Mouse (Mus musculus): Measurements from ENCODE around the gene Fam166b. TPM values are rescaled to one million over a fixed set of nuclear protein-coding genes. Genes with fewer than 3 reads are reported as not detected.

Fam166b gene
- polyA plus RNA-seq, 1 experiment from 2014 or later = 2.2 TPM

- ATAC-seq (ENCODE audit: low FRiP score) (no peak), DNase-seq (ENCODE audit: low spot score) (no peak)
- peaks cover 77% of the 10 kb centered on the region for H3K36me3 ChIP-seq (replicated peaks; ENCODE audit: control insufficient read depth, insufficient read depth)
- WGBS = 81% methylated on average over 9 of the region's 9 CpGs
- no peaks in the 10 kb centered on the region for H3K9me3 ChIP-seq (ENCODE audit: control insufficient read depth, low read length)
- H3K4me2 ChIP-seq (replicated peaks) = no peak overlapping the region
- H3K27me3 ChIP-seq (ENCODE audit: control insufficient read depth, insufficient read depth, low read length) = peaks cover 29% of the 10 kb centered on the region
- H3K27ac ChIP-seq = no peak overlapping the region
- H3K4me1 ChIP-seq (replicated peaks; ENCODE audit: control insufficient read depth, insufficient read depth, low read length) = peaks cover 15% of the 10 kb centered on the region
- H3K9ac ChIP-seq = no peak overlapping the region
- no peak overlapping the region for H3K4me3 ChIP-seq (replicated peaks; ENCODE audit: low read length)
Measured at GRCm38 (mm10) chr4:43424072-43424471, 4.9 kb downstream of the Fam166b start.

- DNase-seq (ENCODE audit: low spot score) (no peak), ATAC-seq (ENCODE audit: low FRiP score) (no peak)
- no peak overlapping the region for H3K4me2 ChIP-seq (replicated peaks)
- H3K9ac ChIP-seq = no peak overlapping the region
- H3K27ac ChIP-seq = no peak overlapping the region
- peaks cover 29% of the 10 kb centered on the region for H3K27me3 ChIP-seq (ENCODE audit: control insufficient read depth, insufficient read depth, low read length)
- H3K4me3 ChIP-seq (replicated peaks; ENCODE audit: low read length) = no peak overlapping the region
- H3K36me3 ChIP-seq (replicated peaks; ENCODE audit: control insufficient read depth, insufficient read depth) = peaks cover 83% of the 10 kb centered on the region
- 91% methylated on average over 20 of the region's 20 CpGs for WGBS
- no peaks in the 10 kb centered on the region for H3K9me3 ChIP-seq (ENCODE audit: control insufficient read depth, low read length)
- H3K4me1 ChIP-seq (replicated peaks; ENCODE audit: control insufficient read depth, insufficient read depth, low read length) = peaks cover 8% of the 10 kb centered on the region
Measured at GRCm38 (mm10) chr4:43423267-43423934, 5.5 kb downstream of the Fam166b start.

GRCm38 (mm10) chr4:43421632-43422240, 7.2 kb downstream of the Fam166b start:
- ATAC-seq (ENCODE audit: low FRiP score) = no peak
- Histone ChIP-seq H3K9ac (no peak overlapping the region), H3K4me3 (replicated peaks; ENCODE audit: low read length) (no peak overlapping the region), H3K27me3 (ENCODE audit: control insufficient read depth, insufficient read depth, low read length) (peaks cover 29% of the 10 kb centered on the region), H3K4me1 (replicated peaks; ENCODE audit: control insufficient read depth, insufficient read depth, low read length) (no peaks in the 10 kb centered on the region), H3K4me2 (replicated peaks) (no peak overlapping the region), H3K9me3 (ENCODE audit: control insufficient read depth, low read length) (no peaks in the 10 kb centered on the region), H3K36me3 (replicated peaks; ENCODE audit: control insufficient read depth, insufficient read depth) (peaks cover 89% of the 10 kb centered on the region), H3K27ac (no peak overlapping the region)
- no peak for DNase-seq (ENCODE audit: low spot score)
- WGBS = 73% methylated on average over 28 of the region's 28 CpGs

GRCm38 (mm10) chr4:43420305-43420704, 8.6 kb downstream of the Fam166b start:
- Histone ChIP-seq H3K9ac (no peak overlapping the region), H3K4me1 (replicated peaks; ENCODE audit: control insufficient read depth, insufficient read depth, low read length) (no peaks in the 10 kb centered on the region), H3K4me2 (replicated peaks) (no peak overlapping the region), H3K4me3 (replicated peaks; ENCODE audit: low read length) (no peak overlapping the region), H3K27me3 (ENCODE audit: control insufficient read depth, insufficient read depth, low read length) (peaks cover 26% of the 10 kb centered on the region), H3K27ac (no peak overlapping the region), H3K36me3 (replicated peaks; ENCODE audit: control insufficient read depth, insufficient read depth) (peaks cover 89% of the 10 kb centered on the region), H3K9me3 (ENCODE audit: control insufficient read depth, low read length) (no peaks in the 10 kb centered on the region)
- no peak for ATAC-seq (ENCODE audit: low FRiP score)
- DNase-seq (ENCODE audit: low spot score) = peak; percentile 86
- WGBS = 7% methylated on average over 6 of the region's 6 CpGs

- no peak for ATAC-seq (ENCODE audit: low FRiP score)
- H3K4me1 ChIP-seq (replicated peaks; ENCODE audit: control insufficient read depth, insufficient read depth, low read length) = no peaks in the 10 kb centered on the region
- no peak overlapping the region for H3K4me3 ChIP-seq (replicated peaks; ENCODE audit: low read length)
- H3K9ac ChIP-seq = no peak overlapping the region
- no peak overlapping the region for H3K4me2 ChIP-seq (replicated peaks)
- WGBS = 77% methylated on average over 9 of the region's 9 CpGs
- no peak overlapping the region for H3K27ac ChIP-seq
- no peaks in the 10 kb centered on the region for H3K9me3 ChIP-seq (ENCODE audit: control insufficient read depth, low read length)
- H3K27me3 ChIP-seq (ENCODE audit: control insufficient read depth, insufficient read depth, low read length) = peaks cover 21% of the 10 kb centered on the region
- peaks cover 89% of the 10 kb centered on the region for H3K36me3 ChIP-seq (replicated peaks; ENCODE audit: control insufficient read depth, insufficient read depth)
- DNase-seq (ENCODE audit: low spot score) = no peak
Measured at GRCm38 (mm10) chr4:43419801-43420281, 9.1 kb downstream of the Fam166b start.

- H3K4me1 ChIP-seq (replicated peaks; ENCODE audit: control insufficient read depth, insufficient read depth, low read length) = no peaks in the 10 kb centered on the region
- peaks cover 86% of the 10 kb centered on the region for H3K36me3 ChIP-seq (replicated peaks; ENCODE audit: control insufficient read depth, insufficient read depth)
- no peaks in the 10 kb centered on the region for H3K9me3 ChIP-seq (ENCODE audit: control insufficient read depth, low read length)
- ATAC-seq (ENCODE audit: low FRiP score) (no peak), DNase-seq (ENCODE audit: low spot score) (no peak)
- H3K9ac ChIP-seq = no peak overlapping the region
- no peak overlapping the region for H3K4me2 ChIP-seq (replicated peaks)
- H3K4me3 ChIP-seq (replicated peaks; ENCODE audit: low read length) = no peak overlapping the region
- no peak overlapping the region for H3K27ac ChIP-seq
- WGBS = 53% methylated on average over 15 of the region's 15 CpGs
- peaks cover 14% of the 10 kb centered on the region for H3K27me3 ChIP-seq (ENCODE audit: control insufficient read depth, insufficient read depth, low read length)
Measured at GRCm38 (mm10) chr4:43418973-43419656, 9.8 kb downstream of the Fam166b start.

GRCm38 (mm10) chr4:43418450-43418849, 10.5 kb downstream of the Fam166b start:
- WGBS = 75% methylated on average over 4 of the region's 4 CpGs
- ATAC-seq (ENCODE audit: low FRiP score) (no peak), DNase-seq (ENCODE audit: low spot score) (no peak)
- Histone ChIP-seq H3K27me3 (ENCODE audit: control insufficient read depth, insufficient read depth, low read length) (peaks cover 7% of the 10 kb centered on the region), H3K9me3 (ENCODE audit: control insufficient read depth, low read length) (no peaks in the 10 kb centered on the region), H3K4me2 (replicated peaks) (no peak overlapping the region), H3K36me3 (replicated peaks; ENCODE audit: control insufficient read depth, insufficient read depth) (peaks cover 80% of the 10 kb centered on the region), H3K9ac (no peak overlapping the region), H3K27ac (no peak overlapping the region), H3K4me3 (replicated peaks; ENCODE audit: low read length) (no peak overlapping the region), H3K4me1 (replicated peaks; ENCODE audit: control insufficient read depth, insufficient read depth, low read length) (no peaks in the 10 kb centered on the region)

- H3K36me3 ChIP-seq (replicated peaks; ENCODE audit: control insufficient read depth, insufficient read depth) = peaks cover 70% of the 10 kb centered on the region
Measured at GRCm38 (mm10) chr4:43417269-43418062, 11.5 kb downstream of the Fam166b start.

GRCm38 (mm10) chr4:43416071-43416490, 12.9 kb downstream of the Fam166b start:
- no peak overlapping the region for H3K27ac ChIP-seq
- no peak overlapping the region for H3K4me3 ChIP-seq (replicated peaks; ENCODE audit: low read length)
- 96% methylated on average over 22 of the region's 22 CpGs for WGBS
- peaks cover 60% of the 10 kb centered on the region for H3K36me3 ChIP-seq (replicated peaks; ENCODE audit: control insufficient read depth, insufficient read depth)
- H3K4me2 ChIP-seq (replicated peaks) = no peak overlapping the region
- peaks cover 6% of the 10 kb centered on the region; the same call in 1 of the 2 replicates for H3K4me1 ChIP-seq (replicated peaks; ENCODE audit: control insufficient read depth, insufficient read depth, low read length)
- no peak overlapping the region for H3K9ac ChIP-seq
- H3K9me3 ChIP-seq (ENCODE audit: control insufficient read depth, low read length) = no peaks in the 10 kb centered on the region
- no peak for ATAC-seq (ENCODE audit: low FRiP score)
- no peaks in the 10 kb centered on the region for H3K27me3 ChIP-seq (ENCODE audit: control insufficient read depth, insufficient read depth, low read length)
- no peak for DNase-seq (ENCODE audit: low spot score)

More at GRCm38 (mm10) chr4:43417269-43418062, 11.5 kb downstream of the Fam166b start:
- Histone ChIP-seq H3K4me2 (replicated peaks) (no peak overlapping the region), H3K9ac (no peak overlapping the region), H3K27ac (no peak overlapping the region), H3K4me3 (replicated peaks; ENCODE audit: low read length) (no peak overlapping the region), H3K4me1 (replicated peaks; ENCODE audit: control insufficient read depth, insufficient read depth, low read length) (no peaks in the 10 kb centered on the region), H3K9me3 (ENCODE audit: control insufficient read depth, low read length) (no peaks in the 10 kb centered on the region), H3K27me3 (ENCODE audit: control insufficient read depth, insufficient read depth, low read length) (no peaks in the 10 kb centered on the region)
- DNase-seq (ENCODE audit: low spot score) (no peak), ATAC-seq (ENCODE audit: low FRiP score) (no peak)
- 80% methylated on average over 16 of the region's 16 CpGs for WGBS
